Mouse (Mus musculus): ENCODE data around the gene Rin2. TPM values are rescaled to one million over a fixed set of nuclear protein-coding genes. Genes with fewer than 3 reads are reported as not detected.

Gene Rin2
- total and polyA plus RNA-seq, 3 experiments, result 0.05 to 0.10 (median 0.08) TPM

DNA sequence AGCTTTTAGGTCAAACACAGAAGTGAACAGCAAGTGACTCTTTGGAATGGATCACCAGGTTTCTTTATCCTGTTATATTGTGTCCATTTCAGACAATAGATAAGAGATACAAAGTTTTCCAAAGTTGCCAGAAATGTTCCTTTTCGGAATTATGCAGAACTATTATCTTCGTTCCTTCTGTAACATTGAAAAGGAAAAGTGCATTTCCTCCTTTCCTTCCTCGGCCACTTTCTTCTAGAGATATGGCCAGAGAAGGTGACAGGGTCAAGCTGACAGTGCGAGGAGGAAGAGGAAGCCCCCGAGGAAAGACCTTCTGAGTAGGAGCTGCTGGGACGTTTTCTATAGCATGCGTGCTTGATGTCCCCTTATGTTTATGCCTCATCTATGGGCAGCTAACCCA is 29.7 kb downstream of the Rin2 start:
- H3K9ac ChIP-seq (ENCODE audit: insufficient read depth, low read depth), result no peak overlapping the region
- H3K4me1 ChIP-seq (ENCODE audit: control insufficient read depth in 1 of 2, insufficient read depth in 2 of 2), result 0 out of 4 replicates have a peak, but pooled peaks cover 0 to 5% of the 10 kb centered on the region in 2 experiments
- in situ Hi-C loops (cut with MboI; ENCODE audit: low pct_ligation_motif_present, low pct_unique_long_range_greater_than_20kb, low sequenced_read_pairs), result no loop called here
- H3K27ac ChIP-seq (ENCODE audit: insufficient read depth, low read depth), result no peak overlapping the region
- H3K36me3 ChIP-seq (replicated peaks in 1 of 2; ENCODE audit: control insufficient read depth in 1 of 2, insufficient read depth in 1 of 2, low read length in 1 of 2), result no peaks in the 10 kb centered on the region
- no peaks in the 10 kb centered on the region for H3K79me2 ChIP-seq (replicated peaks; ENCODE audit: control insufficient read depth, extremely low read depth, insufficient read depth, poor library complexity, severe bottlenecking)
- H3K9me3 ChIP-seq (replicated peaks; ENCODE audit: low read length), result no peaks in the 10 kb centered on the region
- DNase-seq (ENCODE audit: extremely low read depth), result no peak
- no peaks in the 10 kb centered on the region for H3K27me3 ChIP-seq (replicated peaks)
- no peak overlapping the region for H3K4me2 ChIP-seq (ENCODE audit: insufficient read depth, low read depth, poor library complexity, severe bottlenecking)
- TF ChIP-seq JUN (IDR thresholded peaks at IDR 0.05; ENCODE audit: insufficient read depth, low read depth, low read length) (no peak), CHD2 (IDR thresholded peaks at IDR 0.05; ENCODE audit: low read length) (no peak), PAX5 (IDR thresholded peaks at IDR 0.05; ENCODE audit: low read length) (no peak), TBP (conservative IDR thresholded peaks at IDR 0.05; ENCODE audit: low read depth, low read length) (no peak), CHD1 (IDR thresholded peaks at IDR 0.05; ENCODE audit: low read depth, low read length) (no peak), GABPA (IDR thresholded peaks at IDR 0.05; ENCODE audit: insufficient replicate concordance, low read depth, low read length) (no peak), HCFC1 (IDR thresholded peaks at IDR 0.05; ENCODE audit: low read depth, low read length) (no peak), MEF2A (IDR thresholded peaks at IDR 0.05; ENCODE audit: borderline replicate concordance, low read depth, low read length) (no peak), NELFE (IDR thresholded peaks at IDR 0.05; ENCODE audit: low read depth, low read length) (no peak), ZNF384 (IDR thresholded peaks at IDR 0.05; ENCODE audit: low read depth, low read length) (no peak), JUND (conservative IDR thresholded peaks at IDR 0.05; ENCODE audit: low read depth, low read length) (no peak), EP300 (IDR thresholded peaks at IDR 0.05; ENCODE audit: low read length) (no peak), MAFK (IDR thresholded peaks at IDR 0.05; ENCODE audit: insufficient replicate concordance, low read length) (no peak)
- no peak overlapping the region for H3K4me3 ChIP-seq (replicated peaks in 1 of 3; ENCODE audit: low read depth in 2 of 3, low read length in 2 of 3, poor library complexity in 1 of 3)
- dilution Hi-C loops (cut with MboI; ENCODE audit: extremely low pct_ligation_motif_present, extremely low pct_unique_long_range_greater_than_20kb, low sequenced_read_pairs), result no loop called here

DNA sequence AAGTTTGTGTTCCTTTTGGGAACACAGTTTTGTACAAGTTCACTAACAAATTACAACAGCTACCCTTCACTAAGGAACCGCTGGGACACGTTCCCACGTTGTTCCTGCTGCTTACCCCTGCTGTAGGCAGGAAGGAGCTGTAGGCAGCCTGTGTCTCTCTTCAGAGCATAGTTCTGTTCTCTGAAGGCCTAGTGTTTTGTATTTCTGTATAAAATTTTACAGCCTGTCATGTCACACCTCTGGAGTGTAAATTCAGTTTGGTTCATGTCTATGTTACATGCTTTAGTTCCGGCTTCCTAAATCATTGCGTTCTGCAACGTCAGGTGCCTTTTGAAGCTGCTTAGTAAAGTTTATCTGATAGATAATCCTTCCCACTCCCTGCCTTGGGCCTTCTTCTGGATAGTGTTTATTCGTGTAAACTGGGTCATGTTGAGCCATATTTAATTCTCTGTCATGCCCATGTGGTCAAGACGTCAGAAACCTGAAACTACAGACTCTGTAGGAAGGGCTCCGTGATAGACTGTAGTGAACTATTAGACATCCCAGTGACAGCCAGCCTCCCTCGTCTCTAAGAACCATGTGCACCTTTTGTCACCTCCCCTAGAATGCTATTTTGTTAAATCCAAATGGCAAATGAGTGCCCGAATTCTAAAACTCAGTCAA is 34.8 kb downstream of the Rin2 start:
- Histone ChIP-seq H3K27me3 (replicated peaks) (no peaks in the 10 kb centered on the region), H3K79me2 (replicated peaks; ENCODE audit: control insufficient read depth, extremely low read depth, insufficient read depth, poor library complexity, severe bottlenecking) (no peaks in the 10 kb centered on the region), H3K27ac (ENCODE audit: insufficient read depth, low read depth) (no peak overlapping the region), H3K4me3 (replicated peaks in 1 of 3; ENCODE audit: low read depth in 2 of 3, low read length in 2 of 3, poor library complexity in 1 of 3) (no peak overlapping the region), H3K9ac (ENCODE audit: insufficient read depth, low read depth) (no peak overlapping the region), H3K4me1 (ENCODE audit: control insufficient read depth in 1 of 2, insufficient read depth in 2 of 2) (no peaks in the 10 kb centered on the region), H3K36me3 (replicated peaks in 1 of 2; ENCODE audit: control insufficient read depth in 1 of 2, insufficient read depth in 1 of 2, low read length in 1 of 2) (no peaks in the 10 kb centered on the region), H3K9me3 (replicated peaks; ENCODE audit: low read length) (no peaks in the 10 kb centered on the region), H3K4me2 (ENCODE audit: insufficient read depth, low read depth, poor library complexity, severe bottlenecking) (no peak overlapping the region)
- no peak for DNase-seq (ENCODE audit: extremely low read depth)
- dilution Hi-C loops (cut with MboI; ENCODE audit: extremely low pct_ligation_motif_present, extremely low pct_unique_long_range_greater_than_20kb, low sequenced_read_pairs), result no loop called here
- TF ChIP-seq USF2 (conservative IDR thresholded peaks at IDR 0.05; ENCODE audit: low read depth, low read length), result no peak
- TF ChIP-seq ZMIZ1 (IDR thresholded peaks at IDR 0.05; ENCODE audit: low read depth, low read length), result no peak
- TF ChIP-seq RCOR1 (conservative IDR thresholded peaks at IDR 0.05; ENCODE audit: low read depth, low read length), result no peak
- in situ Hi-C loops (cut with MboI; ENCODE audit: low pct_ligation_motif_present, low pct_unique_long_range_greater_than_20kb, low sequenced_read_pairs), result no loop called here
